Mouse (Mus musculus): ENCODE measurements around the gene Kcnk10.

The Kcnk10 gene

DNA sequence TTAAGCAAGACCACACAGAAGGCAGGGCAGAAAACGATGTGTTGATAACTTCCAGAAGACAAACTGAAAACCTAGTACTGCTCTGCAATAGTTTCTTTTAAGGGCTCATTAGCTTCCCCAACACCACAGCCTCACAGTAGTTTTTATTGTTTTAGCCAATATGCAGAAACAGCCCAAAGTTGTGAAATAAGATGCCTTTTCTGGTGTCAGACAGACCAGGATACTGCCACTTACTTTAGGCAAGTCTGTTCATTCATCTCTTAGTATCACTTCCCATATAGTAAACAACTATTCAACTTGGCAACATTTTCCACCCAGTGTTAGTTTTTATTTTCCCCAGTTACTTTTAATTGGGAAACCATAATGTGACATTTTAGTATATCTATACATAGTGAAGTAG is 171.5 kb downstream of the Kcnk10 start:
- DNase-seq (ENCODE audit: inconsistent ontology term): no peak

DNA sequence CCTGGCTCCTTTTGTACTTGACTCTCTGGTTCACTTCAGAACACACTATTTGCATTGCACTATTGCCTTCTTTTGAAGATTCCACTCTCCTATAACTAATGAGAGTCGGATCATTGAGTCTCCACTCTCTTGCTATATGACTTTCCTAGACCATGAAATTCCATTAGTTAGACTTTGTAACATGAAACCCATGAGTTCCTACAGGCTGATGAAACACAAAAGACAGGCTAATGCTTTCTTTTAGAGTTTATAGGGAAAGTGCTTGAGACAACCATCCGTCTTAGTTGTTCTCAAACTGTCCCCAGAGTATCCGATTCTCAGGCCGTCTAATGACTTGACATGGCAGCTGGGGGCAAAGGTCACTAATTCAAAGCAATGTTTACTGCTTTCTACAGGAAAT is 172.0 kb downstream of the Kcnk10 start:
- DNase-seq (ENCODE audit: inconsistent ontology term): no peak

DNA sequence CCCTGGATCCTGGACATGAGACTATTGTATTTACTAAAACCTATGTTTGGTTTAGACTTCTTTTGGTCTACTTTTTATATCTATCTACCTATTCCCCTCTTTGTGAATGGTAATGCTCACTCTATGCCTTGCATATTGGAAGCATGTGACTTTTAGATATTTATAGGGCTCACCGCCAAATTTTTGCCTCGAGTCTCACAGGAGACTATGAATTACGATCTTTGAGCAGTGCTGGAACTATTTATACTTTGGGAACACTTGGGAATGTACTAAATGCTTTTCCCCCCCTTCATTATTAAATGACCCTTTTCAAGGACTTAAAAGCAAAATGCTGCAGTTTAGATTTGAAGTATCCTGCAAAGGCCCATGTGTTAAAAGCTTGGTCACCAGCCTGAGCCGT is 181.5 kb downstream of the Kcnk10 start:
- DNase-seq (ENCODE audit: inconsistent ontology term): no peak

DNA sequence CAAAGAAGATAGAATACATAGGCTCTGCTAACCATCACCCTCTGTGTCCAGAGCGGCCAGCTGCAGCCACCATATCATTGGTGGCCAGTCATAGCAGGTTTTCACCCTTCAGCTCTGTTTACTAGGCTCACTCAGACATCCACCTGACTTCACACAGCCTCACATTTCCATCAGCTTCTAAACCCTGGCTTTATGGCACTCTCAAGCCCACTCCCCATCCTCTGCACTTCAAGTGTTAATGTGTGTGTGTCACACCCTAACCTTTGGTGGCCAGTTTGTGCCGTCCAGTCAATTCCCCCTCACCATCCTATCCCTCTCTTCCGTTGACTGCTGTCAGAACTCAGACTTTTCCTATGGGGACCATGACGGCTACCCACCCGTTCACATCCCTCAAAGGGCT is 184.0 kb downstream of the Kcnk10 start:
- DNase-seq (ENCODE audit: inconsistent ontology term): no peak

DNA sequence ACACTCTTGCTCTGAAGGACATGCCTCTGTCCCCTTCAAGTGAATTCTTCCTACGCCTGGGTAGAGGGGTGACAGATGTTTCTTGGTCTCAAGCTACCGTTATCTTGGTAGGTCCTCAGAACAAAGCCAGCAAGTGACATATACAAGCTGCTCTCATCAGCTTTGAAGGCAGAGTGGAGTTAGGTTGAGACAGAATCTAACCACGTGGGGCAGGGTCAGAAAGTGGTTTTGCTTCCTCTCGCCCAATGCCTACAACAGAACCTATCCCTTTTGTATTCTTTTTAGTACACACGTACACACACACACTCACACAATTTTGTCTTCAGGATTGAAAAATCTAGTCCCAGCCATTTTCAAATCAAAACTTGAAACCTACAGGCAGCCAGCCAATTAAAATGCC is 186.8 kb downstream of the Kcnk10 start:
- no peak for DNase-seq (ENCODE audit: inconsistent ontology term)

DNA sequence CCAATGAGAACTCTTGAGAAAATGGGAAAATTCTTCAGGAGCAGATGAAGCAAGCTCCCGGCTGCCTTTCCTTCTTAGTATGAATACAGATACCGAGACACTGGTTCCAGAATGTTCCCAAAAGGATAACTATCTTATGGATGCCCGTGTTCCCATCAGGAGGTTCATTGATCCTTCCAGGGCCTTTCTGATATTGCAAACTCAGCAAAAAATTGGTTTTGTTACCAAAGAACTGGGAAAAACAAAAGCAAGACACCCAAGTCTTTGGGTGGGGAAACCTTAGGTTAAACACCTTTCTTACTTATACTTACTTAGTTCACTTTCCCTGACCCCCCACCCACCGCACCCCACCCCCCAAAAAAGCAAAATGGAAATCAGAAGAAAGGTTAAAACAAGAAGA is 188.5 kb downstream of the Kcnk10 start:
- DNase-seq (ENCODE audit: inconsistent ontology term): no peak
